Mouse (Mus musculus): Measurements from ENCODE around the gene Rgs9bp.
"Not testable (repeated sequence)": the region's sequence is repeated elsewhere in the genome, so short reads cannot be mapped to it uniquely, and the experiment has no call there.

Gene Rgs9bp

GRCm38 (mm10) chr7:35583476-35584025 lies 1.8 kb downstream of the Rgs9bp start:
- in situ Hi-C loops (cut with MboI, MseI): loop anchor here in 1 of 2 experiments (5.0 kb wide), 1 partner anchor 41 kb away; no protein-coding TSS in a partner anchor

DNA sequence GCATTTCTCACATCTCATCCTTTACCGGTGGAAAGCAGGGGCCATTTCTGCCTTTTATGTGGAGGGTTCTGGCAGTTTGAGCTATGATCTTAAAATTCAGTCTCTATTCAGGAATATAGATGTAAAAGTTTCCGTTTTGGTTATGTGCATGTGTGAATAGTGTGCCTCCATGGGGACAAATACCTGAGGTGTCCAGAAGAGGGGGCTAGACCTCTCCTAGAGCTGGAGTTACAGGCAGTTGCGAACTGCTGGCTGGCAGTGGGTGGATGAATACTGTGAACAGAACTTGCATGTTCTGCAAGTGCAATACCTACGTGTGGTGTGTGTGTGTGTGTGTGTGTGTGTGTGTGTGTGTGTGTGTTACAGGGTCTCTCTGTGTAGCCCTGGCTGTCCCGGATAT lies 2.7 kb downstream of the Rgs9bp start:
- in situ Hi-C loops (cut with MboI, MseI): loop anchor here in 1 of 2 experiments (5.0 kb wide), 1 partner anchor 40 kb away; no protein-coding TSS in a partner anchor

GRCm38 (mm10) chr7:35579849-35580248 lies 5.5 kb downstream of the Rgs9bp start:
- in situ Hi-C loops (cut with MboI, MseI): loop anchor here in 1 of 2 experiments (5.0 kb wide), 1 partner anchor 38 kb away; no protein-coding TSS in a partner anchor

- in situ Hi-C loops (cut with MboI, MseI): not testable (repeated sequence)
Observed at GRCm38 (mm10) chr7:35570883-35571282, 14.5 kb downstream of the Rgs9bp start.

- in situ Hi-C loops (cut with MboI, MseI): loop anchor here in 1 of 2 experiments (5.0 kb wide), 1 partner anchor 72 kb away; no protein-coding TSS in a partner anchor
Observed at GRCm38 (mm10) chr7:35569724-35570123, 15.7 kb downstream of the Rgs9bp start.

DNA sequence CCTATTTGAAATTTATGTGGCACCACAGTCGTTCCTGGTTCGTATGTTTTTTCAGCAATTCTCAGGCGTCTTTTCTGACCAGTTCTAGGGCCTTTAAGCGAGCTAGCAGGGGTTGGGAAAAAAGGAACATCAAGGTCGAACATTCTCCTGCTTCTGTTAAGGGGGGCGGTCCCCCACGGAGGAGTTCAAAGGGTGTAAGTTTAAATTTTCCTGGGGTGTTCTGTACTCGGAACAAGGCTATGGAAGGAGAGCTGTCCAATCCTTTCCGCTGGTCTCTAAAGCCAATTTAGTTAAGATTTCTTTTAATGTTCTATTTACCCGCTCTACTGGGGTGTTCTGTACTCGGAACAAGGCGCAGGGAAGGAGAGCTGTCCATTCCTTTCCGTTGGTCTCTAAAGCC lies 19.4 kb downstream of the Rgs9bp start:
- in situ Hi-C loops (cut with MboI, MseI): loop anchor here in 1 of 2 experiments (5.0 kb wide), 1 partner anchor 69 kb away; no protein-coding TSS in a partner anchor

GRCm38 (mm10) chr7:35564872-35565271 lies 20.5 kb downstream of the Rgs9bp start:
- in situ Hi-C loops (cut with MboI, MseI): loop anchor here in 1 of 2 experiments (5.0 kb wide), 1 partner anchor 68 kb away; no protein-coding TSS in a partner anchor

DNA sequence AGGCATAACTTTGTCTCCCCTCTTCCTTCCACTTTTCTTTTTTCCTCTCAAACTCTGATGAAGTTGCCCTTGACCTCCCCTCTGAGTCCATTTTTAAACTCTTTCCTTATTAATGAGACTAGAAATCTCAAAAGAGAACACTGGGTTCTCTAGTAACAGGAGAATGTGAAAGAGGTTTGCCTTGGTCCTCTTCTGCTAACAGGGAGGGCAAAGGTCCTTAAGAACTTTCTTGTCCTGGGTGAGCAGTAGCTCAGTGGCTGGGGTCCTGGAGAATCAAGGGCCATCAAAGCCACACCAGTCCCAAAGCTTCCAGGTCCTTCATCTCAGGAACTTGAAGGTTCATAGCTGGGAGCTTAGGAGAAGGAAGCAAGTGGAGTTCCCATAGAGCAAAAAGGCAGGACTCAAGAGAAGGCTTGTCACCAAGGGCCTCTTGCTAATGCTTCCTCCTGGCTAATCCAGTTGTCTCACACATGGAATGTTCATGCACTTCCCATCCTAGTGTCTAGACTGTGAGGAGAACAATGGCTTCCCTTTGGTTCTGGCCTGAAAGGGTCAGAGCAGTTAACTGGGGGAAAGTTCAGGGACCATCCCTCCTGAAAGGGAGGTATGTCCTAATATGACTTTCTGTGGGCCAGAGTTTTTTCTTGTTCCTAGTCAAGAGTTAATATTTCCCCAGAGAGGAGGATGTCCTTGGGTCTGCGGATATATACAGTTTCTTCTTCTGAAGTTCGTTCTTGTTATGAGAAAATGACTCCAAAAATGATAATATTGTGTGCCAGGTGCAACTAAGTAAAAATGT lies 21.1 kb downstream of the Rgs9bp start:
- in situ Hi-C loops (cut with MboI, MseI): no loop called here

GRCm38 (mm10) chr7:35563071-35563470 lies 22.3 kb downstream of the Rgs9bp start:
- in situ Hi-C loops (cut with MboI, MseI): no loop called here

DNA sequence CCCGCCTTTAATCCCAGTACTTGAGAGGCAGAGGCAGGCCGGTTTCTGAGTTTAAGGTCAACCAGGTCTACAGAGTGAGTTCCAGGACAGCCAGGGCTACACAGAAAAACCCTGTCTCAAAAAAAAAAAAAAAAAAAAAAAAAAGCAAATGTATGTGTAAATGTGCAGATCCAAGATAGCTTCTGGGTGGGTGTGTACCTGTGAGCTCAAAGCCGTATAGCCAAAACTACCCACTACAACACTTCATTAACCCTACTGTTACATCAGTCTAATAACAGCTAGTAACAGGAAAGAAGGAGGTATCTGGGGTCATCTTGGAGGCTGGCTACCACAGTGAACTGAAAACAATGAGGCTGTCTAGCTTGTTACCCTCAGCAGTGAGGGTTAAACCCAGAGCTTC lies 25.5 kb downstream of the Rgs9bp start:
- in situ Hi-C loops (cut with MboI, MseI): no loop called here

DNA sequence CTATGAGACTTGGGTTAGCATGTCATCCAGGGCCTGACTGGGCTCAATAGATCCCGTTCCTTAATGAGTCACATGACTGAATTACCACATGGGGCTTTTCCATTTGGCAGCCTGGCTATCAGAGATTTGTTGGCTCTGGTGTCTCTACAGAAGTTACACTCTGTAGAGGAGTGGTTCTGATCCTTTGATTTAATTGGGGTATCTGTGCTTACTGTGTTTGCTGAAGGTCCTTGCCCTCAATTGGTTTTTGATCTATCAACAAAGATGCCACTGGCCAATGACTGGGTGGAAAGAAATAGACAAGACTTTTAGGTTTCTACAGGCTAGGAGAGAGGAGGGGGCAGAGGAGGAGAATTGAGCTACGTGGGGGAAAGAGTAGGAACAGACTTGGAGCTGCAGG lies 26.7 kb downstream of the Rgs9bp start:
- in situ Hi-C loops (cut with MboI, MseI): no loop called here

DNA sequence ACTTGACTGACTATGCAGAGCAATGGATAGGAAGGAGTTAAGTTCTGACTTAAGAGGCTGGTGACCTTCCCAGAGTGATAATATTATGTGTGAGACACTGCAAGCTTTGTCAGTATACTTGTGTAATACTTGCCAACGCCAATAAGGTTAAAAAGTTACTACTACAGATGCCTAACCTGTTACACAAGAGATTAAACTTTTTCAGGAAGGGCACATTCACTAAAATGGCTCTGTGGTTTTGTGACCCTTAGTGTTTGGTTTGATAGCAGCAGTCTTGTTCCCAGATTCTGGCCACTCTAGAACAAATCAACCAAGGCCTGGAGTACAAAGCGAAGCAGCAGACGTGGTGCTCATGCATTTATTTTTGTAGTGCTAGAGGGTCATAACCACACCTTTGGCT lies 27.8 kb downstream of the Rgs9bp start:
- in situ Hi-C loops (cut with MboI, MseI): no loop called here

DNA sequence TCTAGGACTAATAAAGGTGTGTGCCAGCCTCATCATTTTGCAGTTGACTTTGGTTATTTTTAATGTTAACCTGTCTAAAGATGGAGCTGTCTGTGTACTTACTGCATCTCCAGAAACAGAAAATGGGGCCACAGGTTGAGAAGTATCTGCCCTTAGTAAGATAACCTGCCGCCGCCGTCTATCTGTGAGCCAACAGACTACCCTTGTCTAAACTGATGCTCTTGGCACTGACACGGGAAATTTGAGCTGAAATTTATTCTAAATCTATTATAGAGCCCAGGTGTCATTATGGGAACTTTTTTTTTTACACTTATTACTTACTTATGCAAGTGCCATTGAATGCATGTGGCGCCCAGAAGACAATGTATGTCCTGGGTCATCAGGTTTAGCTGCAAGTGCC lies 28.5 kb downstream of the Rgs9bp start:
- in situ Hi-C loops (cut with MboI, MseI): no loop called here

- in situ Hi-C loops (cut with MboI, MseI): no loop called here
Observed at GRCm38 (mm10) chr7:35556205-35556603, 29.2 kb downstream of the Rgs9bp start, which contains the start of gene Nudt19. Nudt19 (minus strand) TSS chr7:35556304.

DNA sequence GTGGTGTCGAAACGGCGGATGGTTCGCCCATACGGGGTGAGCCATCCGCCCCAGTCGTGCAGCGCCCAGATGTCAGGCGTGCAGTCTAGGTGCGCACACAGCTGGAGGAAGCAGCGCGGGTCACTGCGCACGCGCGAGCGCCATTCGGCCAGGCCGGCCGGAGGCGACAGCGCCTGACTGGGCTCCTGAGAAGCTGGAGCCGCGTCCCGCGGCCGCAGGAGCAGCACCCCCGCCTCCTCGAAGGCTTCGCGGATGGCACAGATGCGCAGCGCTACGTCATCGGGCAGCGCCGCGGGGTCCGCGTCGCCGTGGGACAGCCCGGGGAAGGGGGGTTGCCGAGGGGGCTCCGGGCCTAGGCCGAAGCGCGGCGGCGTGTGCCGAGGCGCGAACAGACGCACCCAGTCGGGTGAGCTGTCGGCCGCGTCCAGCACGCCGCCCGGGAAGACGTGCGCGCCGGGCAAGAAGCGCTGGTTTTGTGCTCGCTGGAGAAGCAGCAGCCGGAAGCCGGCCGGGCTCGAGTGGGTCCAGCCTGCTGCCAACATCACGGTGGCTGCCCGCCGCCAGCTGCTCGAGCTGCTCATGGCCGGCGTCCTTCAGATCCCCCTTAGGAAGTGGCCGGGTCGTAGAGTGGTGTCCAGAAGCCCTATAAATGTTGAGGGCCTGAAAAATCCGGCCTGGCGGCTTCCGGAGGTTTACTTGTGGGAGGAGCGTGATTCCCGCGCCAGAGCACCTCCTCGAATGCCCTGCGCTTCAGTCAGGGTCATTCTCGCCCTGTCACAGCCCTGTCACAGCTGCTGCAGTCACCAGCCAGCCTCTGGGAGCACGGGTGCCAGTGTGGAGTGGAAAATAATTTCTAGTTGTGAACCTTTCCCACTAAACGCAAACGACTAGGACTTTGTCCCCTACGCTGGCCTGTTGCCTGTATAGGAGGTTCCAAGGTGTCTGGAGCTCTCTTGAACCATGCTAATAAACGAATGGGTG lies 29.9 kb downstream of the Rgs9bp start:
- in situ Hi-C loops (cut with MboI, MseI): no loop called here

DNA sequence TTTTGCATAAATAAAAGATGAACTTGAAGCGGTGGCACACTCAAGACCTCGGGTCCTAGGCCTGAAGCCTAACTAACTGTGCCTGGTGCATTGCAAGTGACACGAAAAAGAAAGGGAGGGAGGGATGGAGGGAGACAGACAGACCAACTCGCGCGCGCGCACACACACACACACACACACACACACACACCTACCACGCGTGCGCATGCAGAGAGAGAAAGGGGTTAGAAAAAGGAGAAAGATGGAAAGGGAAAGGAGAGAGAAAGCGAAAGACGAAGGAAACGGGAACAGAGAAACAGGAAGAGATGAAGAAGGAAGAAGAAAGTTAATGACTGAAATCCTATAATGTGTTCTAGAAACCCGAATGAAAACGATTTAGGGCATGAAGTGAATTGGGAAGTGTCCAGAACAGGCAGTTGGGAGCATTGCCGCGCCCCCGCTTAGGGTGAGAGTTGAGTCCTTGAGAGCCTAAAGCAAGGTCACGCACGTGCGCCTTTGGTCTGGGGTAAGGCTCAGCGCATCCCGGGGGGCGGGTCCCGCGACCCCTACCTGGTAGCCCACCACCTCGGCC lies 30.7 kb downstream of the Rgs9bp start:
- in situ Hi-C loops (cut with MboI, MseI): no loop called here

DNA sequence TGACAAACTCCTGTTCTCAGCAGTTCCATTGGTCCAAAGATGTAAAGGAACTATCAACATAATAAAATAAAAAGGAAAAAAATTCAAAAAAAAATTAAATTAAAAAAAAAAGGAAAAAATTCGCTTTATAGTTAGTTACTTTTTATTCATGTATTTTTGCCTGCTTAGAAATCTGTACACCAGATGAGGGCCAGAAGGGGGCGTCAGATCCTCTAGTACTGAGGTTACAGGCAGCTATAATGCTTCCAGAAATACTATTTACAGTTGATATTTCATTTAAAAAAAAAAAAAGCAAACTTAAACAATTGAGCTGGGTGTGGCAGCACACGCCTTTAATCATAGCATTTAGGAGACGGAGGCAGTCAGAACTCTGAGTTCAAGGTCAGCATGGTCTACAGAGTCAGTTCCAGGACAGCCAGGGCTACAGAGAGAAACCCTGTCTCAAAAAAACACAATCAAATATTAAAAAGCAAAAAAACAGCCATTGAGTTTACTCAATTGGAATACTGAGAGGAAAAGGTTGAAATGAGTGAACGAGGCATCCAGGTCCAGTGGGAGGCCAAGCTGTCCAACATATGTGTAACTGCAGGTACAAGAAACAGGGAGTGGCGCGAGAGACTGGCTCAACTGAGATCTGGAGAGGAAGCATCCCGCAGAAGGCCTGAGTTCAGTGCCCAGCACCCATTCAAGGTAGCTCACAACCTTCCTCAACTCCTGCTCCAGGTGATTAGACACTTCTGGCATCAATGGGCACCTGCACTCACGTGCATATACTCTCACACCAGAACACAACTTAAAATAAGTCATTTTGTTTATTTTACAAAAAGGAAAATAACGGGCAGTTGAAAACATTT lies 31.4 kb downstream of the Rgs9bp start:
- in situ Hi-C loops (cut with MboI, MseI): no loop called here

GRCm38 (mm10) chr7:35545881-35546280 lies 39.5 kb downstream of the Rgs9bp start:
- in situ Hi-C loops (cut with MboI, MseI): loop anchor here in 1 of 2 experiments (10.0 kb wide), 1 partner anchor 481 kb away; no protein-coding TSS in a partner anchor

DNA sequence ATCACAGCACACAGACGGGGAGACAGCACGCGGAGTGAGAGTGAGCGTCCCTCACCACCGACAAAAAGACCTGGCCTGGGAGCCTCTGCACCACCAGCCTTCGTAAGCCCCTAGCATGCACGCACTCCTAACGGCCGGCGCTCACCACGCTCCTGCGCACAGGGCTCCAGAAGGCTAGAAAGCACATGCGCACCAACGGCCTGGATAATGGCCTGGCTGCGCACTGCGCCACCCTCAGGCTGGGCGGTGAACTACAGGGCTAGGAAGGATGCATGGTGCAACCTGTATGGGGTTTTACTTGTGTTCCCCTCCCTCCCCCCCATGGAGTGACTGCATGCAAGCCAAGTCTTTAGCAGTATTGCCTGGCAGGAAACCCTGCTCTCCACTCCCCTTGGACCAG lies 47.8 kb downstream of the Rgs9bp start, which contains the start of gene Tdrd12:
Gene Tdrd12 (minus strand): TSS at position 184 of the 400 bp plus-strand sequence.
- in situ Hi-C loops (cut with MboI, MseI): no loop called here
